Mouse (Mus musculus) embryo, embryonic 10.5 days (tissue): ENCODE results near the gene Acot7.

Experiments used
- DNase-seq: peaks from one replicate; pipeline ENCODE4 v3.0.0-alpha.2; 2015; ENCODE audit warnings: low spot score

Gene Acot7

DNA sequence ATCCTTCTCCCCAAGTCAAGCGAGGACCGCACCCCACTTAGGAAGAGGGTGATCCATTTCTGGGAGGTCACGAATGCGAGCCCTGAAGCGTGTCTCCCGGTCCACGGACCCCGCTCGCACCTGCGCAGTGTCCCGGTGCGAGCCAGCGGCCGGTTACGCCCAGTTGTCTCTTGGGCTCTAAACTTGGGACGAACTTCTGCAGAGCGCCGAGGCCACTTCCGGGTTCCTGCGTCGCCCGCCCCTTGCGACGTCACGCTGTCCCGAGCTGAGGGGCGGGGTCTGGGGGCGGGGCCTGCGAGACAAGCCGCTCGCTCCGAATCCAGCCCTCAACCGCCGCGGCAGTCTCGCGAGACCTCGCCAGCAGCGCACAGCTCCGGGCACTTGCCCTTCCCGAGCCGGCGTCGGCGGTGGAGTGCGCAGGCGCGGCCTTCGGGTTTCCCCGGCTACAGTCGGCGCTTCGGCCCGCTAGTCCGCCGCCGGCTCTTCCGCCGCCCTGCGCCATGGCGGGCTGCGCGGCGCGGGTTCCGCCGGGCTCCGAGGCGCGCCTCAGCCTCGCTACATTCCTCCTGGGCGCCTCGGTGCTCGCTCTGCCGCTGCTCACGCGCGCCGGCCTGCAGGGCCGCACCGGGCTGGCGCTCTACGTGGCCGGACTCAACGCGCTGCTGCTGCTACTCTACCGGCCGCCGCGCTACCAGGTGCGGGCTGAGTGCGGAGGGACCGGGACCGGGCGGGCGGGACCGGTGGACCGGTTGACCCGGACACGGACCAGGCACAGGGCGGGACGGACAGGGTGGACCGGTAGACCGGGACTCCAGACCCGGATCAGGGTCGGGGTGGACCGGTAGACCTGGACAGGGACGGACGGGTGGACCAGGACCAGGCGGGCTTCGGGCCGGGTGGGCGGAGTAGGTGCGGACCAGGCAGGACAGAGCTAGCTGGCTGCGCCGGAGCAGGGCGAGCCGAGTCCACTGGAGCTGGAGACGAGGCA is 119.2 kb downstream of the Acot7 start, which contains the start of gene Icmt:
Gene Icmt, plus strand, starts transcription at position 354 of the 988 bp plus-strand sequence.
- DNase-seq = peak; percentile 98

DNA sequence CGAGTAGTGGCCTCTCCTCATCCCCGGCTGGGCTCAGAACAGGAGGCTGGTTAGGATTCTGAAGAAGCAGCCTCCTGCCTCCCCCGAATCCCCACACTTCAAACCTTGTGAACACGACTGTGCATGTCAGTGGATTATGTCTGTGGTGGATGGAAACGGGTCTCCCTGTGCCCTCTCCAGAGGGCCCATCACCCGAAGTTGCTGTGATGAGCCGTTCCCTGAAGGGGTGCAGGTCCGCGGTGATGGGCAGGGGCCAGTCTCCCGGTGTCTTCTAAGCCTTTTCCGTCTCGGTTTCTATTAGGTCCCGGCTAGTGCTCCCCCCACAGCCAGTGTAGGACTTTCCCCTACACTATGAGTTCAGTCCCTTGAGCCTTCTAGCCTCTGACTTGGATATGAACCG is 120.9 kb downstream of the Acot7 start:
- DNase-seq = no peak

DNA sequence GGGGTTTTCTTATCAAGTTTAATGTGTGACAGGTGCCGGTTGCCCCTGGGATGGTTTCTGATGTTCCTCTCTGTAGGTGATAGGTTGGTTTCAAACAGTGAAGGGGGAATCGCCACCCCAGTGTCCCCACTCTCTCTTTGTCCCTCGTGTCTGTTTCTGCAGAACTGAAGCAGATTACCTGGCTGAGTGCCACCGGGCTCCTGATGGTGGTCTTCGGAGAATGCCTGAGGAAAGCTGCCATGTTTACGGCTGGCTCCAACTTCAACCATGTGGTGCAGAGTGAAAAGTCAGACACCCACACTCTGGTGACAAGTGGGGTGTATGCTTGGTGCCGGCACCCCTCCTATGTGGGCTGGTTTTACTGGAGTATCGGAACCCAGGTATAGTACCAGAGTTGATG is 122.4 kb downstream of the Acot7 start:
- no peak for DNase-seq

DNA sequence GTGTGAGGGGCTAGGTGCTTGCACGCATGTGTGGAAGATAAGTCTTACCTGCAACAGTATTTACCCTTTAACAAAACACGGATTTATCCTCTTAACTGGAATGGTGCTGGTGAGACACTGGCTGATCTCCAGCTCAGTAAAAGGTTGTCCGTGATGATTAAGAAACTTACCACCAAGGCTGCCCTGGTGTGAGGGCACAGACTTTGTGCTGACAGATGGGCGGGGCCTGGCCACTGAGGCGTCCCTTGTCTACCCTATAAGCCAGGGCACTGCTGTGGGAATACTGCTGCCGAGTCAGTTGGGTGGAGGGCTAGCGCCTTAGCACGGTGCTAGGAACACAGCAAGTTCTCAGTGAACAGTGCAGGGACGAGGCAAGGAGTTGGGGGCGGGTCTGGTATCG is 124.1 kb downstream of the Acot7 start:
- DNase-seq = no peak

DNA sequence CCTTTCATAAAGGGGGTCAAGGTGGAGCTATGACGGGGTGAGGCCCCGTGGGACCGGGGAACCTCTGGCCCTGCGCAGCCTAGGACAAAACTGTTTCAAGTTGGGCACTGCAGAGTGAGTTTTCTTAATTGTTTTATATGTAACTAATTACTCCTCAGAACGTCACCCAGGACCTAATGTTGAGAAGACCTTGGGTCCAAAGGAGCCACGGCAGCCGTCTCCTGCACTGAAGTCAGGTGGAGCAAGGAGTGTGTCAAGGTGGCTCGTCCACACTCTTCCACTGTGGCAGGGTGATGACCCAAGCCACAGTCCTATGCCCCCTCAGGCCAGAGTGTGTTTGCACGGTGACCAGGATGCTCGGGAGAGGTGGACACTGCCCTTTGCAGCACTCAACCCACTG is 125.2 kb downstream of the Acot7 start:
- no peak for DNase-seq

GRCm38 (mm10) chr4:152304685-152305084 is 126.8 kb downstream of the Acot7 start:
- DNase-seq = no peak

DNA sequence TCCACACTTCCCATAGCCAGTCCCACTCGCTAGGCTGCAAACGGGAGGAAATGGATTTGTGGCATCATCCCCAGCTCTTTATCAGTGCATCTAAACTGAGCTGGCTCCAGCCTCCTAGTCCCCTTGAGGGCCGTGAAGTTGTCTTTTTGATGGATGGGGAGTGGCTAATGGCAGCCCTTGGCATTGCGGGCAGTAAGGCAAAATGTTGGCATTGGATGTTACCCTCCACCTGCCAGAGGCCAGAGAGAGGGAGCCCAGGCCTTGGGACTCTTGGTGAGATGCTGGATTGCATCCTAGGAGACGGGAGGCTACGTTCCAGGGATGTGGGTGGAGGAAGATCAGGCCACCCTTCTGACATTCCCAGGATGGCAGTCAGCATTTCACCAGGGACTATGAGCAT is 128.1 kb downstream of the Acot7 start:
- no peak for DNase-seq

DNA sequence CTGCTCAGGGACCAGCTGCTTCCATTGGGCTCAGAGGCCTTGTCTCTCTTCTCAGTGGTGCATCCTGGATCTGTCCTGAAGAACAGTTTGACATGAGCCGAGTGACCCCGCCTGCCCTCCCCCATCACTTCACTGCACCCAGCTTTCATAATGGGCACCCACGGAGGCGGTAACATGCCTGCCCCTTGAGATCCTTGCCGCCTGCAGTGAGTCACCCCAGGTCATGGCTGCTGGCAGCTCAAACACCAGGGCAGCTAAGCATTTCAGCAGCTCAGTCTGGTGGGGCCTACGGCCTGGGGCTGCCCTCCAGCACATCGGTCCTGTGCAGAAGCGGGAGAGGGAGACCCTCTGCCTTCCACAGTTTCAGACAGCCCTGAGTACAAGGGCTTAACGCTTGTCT is 129.6 kb downstream of the Acot7 start:
- DNase-seq = no peak

DNA sequence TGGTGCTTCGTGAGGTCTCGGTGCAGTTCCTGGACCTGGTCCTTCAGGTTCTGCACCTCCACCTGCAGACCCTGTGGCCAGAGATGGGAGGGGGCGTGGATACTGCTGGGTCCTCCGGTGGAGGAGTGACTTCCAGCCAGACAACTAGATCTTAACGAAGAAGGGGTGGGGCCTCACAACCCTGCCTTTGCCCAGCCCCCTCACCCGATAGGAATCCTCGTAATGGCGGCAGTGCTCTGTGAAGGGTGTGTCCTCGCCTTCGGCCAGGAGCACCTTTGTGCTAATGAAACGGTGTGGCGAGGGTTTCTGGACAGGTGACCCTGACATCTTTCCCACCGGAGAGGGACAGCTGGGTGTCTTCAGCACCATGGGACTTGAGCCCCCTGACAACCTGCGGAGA is 134.3 kb downstream of the Acot7 start:
- no peak for DNase-seq

DNA sequence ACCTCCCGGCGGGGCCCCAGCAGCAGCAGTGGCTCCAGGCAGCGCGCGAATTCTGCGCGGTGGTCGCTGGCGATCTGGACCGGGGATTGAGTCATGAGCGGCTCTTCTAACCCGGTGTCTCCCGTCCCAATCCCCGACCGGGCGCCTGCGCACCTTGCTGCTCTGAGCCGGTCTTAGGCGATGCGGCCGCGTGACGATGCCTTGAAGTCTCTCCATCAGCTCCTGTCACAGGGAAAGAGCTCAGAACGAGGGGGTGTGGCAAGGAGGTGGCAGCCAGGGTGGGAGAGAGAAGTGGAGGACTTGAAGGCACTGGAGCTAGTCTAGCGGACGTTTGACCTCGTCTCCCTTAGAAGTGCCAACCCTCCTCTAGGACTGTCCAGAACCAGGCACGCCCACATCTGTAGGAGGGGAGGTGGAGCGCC is 135.3 kb downstream of the Acot7 start:
- peak; percentile 58 for DNase-seq

DNA sequence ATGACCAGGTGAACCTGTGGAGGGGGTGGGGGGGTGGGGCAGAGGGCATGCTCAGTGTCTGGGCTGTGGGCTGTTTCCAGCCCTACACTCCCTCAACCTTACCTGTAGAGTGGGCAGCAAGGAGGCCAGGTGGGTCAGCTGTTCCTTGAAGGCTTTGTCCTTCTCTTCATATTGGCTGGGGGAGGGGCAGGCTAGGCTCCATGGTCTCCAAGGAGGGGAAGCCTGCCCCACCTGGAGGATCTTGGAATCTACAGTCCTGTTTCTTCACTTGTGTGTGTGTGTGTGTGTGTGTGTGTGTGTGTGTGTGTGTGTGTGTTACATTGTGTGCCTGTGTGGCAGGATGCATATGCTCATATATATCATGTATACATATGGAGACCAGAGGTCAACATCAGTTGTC is 136.0 kb downstream of the Acot7 start:
- DNase-seq = peak; percentile 64

DNA sequence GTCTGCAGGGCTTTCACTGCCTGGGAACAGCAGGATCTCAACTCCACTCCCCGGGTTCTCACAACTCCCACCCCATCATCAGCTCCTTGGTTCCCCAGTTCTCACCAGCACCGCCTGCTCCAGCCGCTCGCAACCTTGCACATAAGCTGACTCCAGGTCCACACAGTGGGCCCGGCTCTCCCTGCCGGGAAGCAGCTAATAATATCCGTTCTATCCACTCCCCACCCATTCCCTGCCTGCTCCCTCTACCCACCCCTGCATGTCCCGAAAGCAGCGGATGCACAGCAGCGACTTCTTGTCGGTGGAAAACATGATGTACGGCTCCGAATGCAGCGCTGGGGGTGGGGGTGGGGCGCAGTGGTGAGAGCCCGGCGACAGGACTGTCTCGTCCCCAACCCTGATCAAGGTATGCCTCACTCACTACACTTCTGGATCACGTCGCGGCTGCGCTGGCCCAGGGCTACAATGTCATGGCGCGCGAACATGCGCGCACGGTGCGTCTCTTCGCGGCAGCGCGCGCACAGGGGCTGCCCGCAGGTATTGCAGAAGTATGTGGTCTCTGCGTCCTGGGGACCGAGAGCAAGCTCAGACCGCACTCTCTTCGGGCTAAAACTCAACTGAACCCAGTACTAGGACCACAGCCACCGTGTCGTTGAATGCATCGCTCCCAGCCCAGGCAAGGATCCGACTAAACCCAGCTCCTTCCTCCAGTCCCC is 137.7 kb downstream of the Acot7 start:
- no peak for DNase-seq

- no peak for DNase-seq
These were observed 139.7 kb downstream of the Acot7 start for GRCm38 (mm10) chr4:152317631-152318033.

GRCm38 (mm10) chr4:152318517-152319234 is 140.7 kb downstream of the Acot7 start, which contains the start of gene Rnf207:
Gene Rnf207 (minus strand): TSS chr4:152318993.
- peak; percentile 76 for DNase-seq
